Mouse (Mus musculus): ENCODE results near the gene Tnfsf14.

Gene Tnfsf14

DNA sequence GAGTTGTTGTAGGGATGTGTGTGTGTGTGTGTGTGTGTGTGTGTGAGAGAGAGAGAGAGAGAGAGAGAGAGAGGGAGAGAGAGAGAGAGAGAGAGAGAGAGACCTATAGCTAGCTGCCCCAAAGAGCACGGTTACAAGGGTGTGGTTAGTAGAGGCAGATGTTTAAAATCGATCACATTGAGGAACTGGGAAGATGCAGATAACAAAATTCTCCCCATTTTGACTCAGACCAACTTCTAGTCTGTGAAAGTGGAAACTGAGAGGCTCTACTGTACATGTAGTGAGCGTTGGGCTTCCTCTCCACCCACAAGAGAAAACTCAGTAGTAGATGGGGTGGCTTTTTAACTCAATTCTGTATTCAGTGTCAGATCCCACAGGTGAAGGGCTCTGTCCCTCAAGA lies 54.3 kb downstream of the Tnfsf14 start:
- in situ Hi-C loops (cut with MboI; ENCODE audit: low sequenced_read_pairs), result no loop called here

All from CH12F3 (cell line).